Mouse (Mus musculus): ENCODE data around the gene Gm49383. TPM values are rescaled to one million over a fixed set of nuclear protein-coding genes. Genes with fewer than 3 reads are reported as not detected.

Gene Gm49383
- polyA plus RNA-seq, 1 experiment from 2014 or later, result 40.8 TPM

GRCm38 (mm10) chr12:69198164-69198535, 1.2 kb upstream of the Gm49383 start, which contains the start of gene Dnaaf2:
Dnaaf2 (minus strand) TSS chr12:69198429.
- peaks cover 34% of the 10 kb centered on the region for H3K36me3 ChIP-seq
- H3K9me3 ChIP-seq, result no peaks in the 10 kb centered on the region
- peak within 1 kb of the TSS; percentile 92 for H3K4me3 ChIP-seq (replicated peaks)
- H3K9ac ChIP-seq (replicated peaks), result peak within 1 kb of the TSS; percentile 86
- no peaks in the 10 kb centered on the region for H3K27me3 ChIP-seq
- peak within 1 kb of the TSS; percentile 95 for H3K4me2 ChIP-seq
- ATAC-seq (ENCODE audit: insufficient number of reproducible peaks, insufficient read depth, low FRiP score, low TSS enrichment, low read depth), result peak; percentile 32; the same call in 1 of the 2 replicates
- H3K4me1 ChIP-seq (replicated peaks), result peaks cover 22% of the 10 kb centered on the region
- WGBS, result 1% methylated on average over 18 of the region's 18 CpGs
- peak within 1 kb of the TSS; percentile 91 for H3K27ac ChIP-seq

- Histone ChIP-seq H3K27ac (peak overlapping the region; percentile 91), H3K4me3 (replicated peaks) (peak overlapping the region; percentile 92), H3K27me3 (no peaks in the 10 kb centered on the region), H3K9me3 (no peaks in the 10 kb centered on the region), H3K4me2 (peak overlapping the region; percentile 95), H3K9ac (replicated peaks) (peak overlapping the region; percentile 86), H3K36me3 (peaks cover 29% of the 10 kb centered on the region), H3K4me1 (replicated peaks) (peaks cover 22% of the 10 kb centered on the region)
- peak; percentile 79 for ATAC-seq (ENCODE audit: insufficient number of reproducible peaks, insufficient read depth, low FRiP score, low TSS enrichment, low read depth)
- WGBS, result under 1% methylated on average over 93 of the region's 94 CpGs
These were observed 667 bp upstream of the Gm49383 start for GRCm38 (mm10) chr12:69197378-69198163.

DNA sequence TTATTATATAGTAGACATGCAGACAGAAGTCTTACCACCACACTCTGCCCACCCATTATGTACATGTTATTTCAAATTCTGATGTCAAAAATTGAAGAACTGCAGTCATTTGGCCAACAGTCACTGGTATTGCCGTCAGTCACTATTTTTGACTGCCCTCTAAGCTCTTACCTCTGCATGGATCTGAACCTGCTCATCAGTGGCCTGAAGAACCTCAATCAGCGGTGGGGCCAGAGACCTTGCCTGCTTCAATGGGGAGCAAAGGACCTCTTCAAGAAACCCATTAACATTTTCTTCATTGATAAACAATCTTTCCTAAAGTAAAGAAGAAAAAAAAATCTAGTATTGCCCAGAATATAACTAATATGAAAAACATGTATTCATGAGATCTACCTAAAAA, 4.3 kb downstream of the Gm49383 start:
- no peak overlapping the region for H3K27ac ChIP-seq
- no peaks in the 10 kb centered on the region for H3K27me3 ChIP-seq
- H3K4me2 ChIP-seq, result no peak overlapping the region
- no peak for ATAC-seq (ENCODE audit: insufficient number of reproducible peaks, insufficient read depth, low FRiP score, low TSS enrichment, low read depth)
- peaks cover 7% of the 10 kb centered on the region; the same call in 1 of the 2 replicates for H3K4me1 ChIP-seq (replicated peaks)
- no peak overlapping the region for H3K4me3 ChIP-seq (replicated peaks)
- H3K9me3 ChIP-seq, result no peaks in the 10 kb centered on the region
- WGBS, result 93% methylated on average over 2 of the region's 2 CpGs
- peaks cover 38% of the 10 kb centered on the region for H3K36me3 ChIP-seq
- no peak overlapping the region for H3K9ac ChIP-seq (replicated peaks)

GRCm38 (mm10) chr12:69191396-69191795, 5.5 kb downstream of the Gm49383 start:
- H3K27ac ChIP-seq, result no peak overlapping the region
- peaks cover 44% of the 10 kb centered on the region for H3K36me3 ChIP-seq
- no peak overlapping the region for H3K4me2 ChIP-seq
- no peak for ATAC-seq (ENCODE audit: insufficient number of reproducible peaks, insufficient read depth, low FRiP score, low TSS enrichment, low read depth)
- no peak overlapping the region for H3K9ac ChIP-seq (replicated peaks)
- no peaks in the 10 kb centered on the region for H3K27me3 ChIP-seq
- WGBS, result 90% methylated on average over 5 of the region's 5 CpGs
- H3K4me3 ChIP-seq (replicated peaks), result no peak overlapping the region
- H3K4me1 ChIP-seq (replicated peaks), result peaks cover 7% of the 10 kb centered on the region; the same call in 1 of the 2 replicates
- no peaks in the 10 kb centered on the region for H3K9me3 ChIP-seq

- no peaks in the 10 kb centered on the region for H3K9me3 ChIP-seq
- H3K4me1 ChIP-seq (replicated peaks), result peaks cover 3% of the 10 kb centered on the region
- no peak overlapping the region for H3K9ac ChIP-seq (replicated peaks)
- no peak overlapping the region for H3K4me3 ChIP-seq (replicated peaks)
- no peaks in the 10 kb centered on the region for H3K27me3 ChIP-seq
- H3K36me3 ChIP-seq, result peaks cover 44% of the 10 kb centered on the region
- no peak overlapping the region for H3K4me2 ChIP-seq
- ATAC-seq (ENCODE audit: insufficient number of reproducible peaks, insufficient read depth, low FRiP score, low TSS enrichment, low read depth), result no peak
- H3K27ac ChIP-seq, result no peak overlapping the region
- WGBS, result 97% methylated on average over 1 of the region's 1 CpGs
These were observed 6.4 kb downstream of the Gm49383 start for GRCm38 (mm10) chr12:69190522-69190921.

DNA sequence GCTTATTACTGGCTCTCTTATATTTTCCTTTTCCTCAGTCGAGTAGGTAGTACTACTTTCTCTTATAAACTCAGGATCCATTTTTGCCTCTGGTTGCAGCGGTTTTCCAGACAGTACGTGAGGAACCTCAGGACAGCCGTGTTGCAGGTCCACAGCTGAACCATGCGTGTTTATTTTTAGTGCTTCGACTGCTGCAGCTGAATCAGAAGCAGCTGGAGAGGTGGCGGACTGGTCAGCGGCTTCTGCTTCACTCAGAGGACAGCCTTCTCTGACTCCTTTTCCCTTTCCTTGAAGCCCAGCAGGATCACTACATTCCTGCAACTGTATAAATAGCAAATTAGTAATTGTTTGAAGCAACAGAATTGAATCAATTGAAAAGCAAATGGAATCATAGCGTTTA, 6.8 kb downstream of the Gm49383 start:
- WGBS, result 91% methylated on average over 9 of the region's 9 CpGs
- ATAC-seq (ENCODE audit: insufficient number of reproducible peaks, insufficient read depth, low FRiP score, low TSS enrichment, low read depth), result no peak
- H3K9ac ChIP-seq (replicated peaks), result no peak overlapping the region
- no peak overlapping the region for H3K4me2 ChIP-seq
- peaks cover 7% of the 10 kb centered on the region for H3K4me1 ChIP-seq (replicated peaks)
- no peaks in the 10 kb centered on the region for H3K27me3 ChIP-seq
- H3K36me3 ChIP-seq, result peaks cover 44% of the 10 kb centered on the region
- no peak overlapping the region for H3K27ac ChIP-seq
- no peak overlapping the region for H3K4me3 ChIP-seq (replicated peaks)
- H3K9me3 ChIP-seq, result no peaks in the 10 kb centered on the region

GRCm38 (mm10) chr12:69186811-69187471, 10.0 kb downstream of the Gm49383 start:
- H3K4me3 ChIP-seq (replicated peaks), result no peak overlapping the region
- no peak overlapping the region for H3K9ac ChIP-seq (replicated peaks)
- peaks cover 46% of the 10 kb centered on the region for H3K36me3 ChIP-seq
- H3K9me3 ChIP-seq, result no peaks in the 10 kb centered on the region
- H3K27me3 ChIP-seq, result no peaks in the 10 kb centered on the region
- 73% methylated on average over 5 of the region's 5 CpGs for WGBS
- no peak overlapping the region for H3K4me2 ChIP-seq
- no peak overlapping the region for H3K27ac ChIP-seq
- H3K4me1 ChIP-seq (replicated peaks), result peaks cover 12% of the 10 kb centered on the region
- ATAC-seq (ENCODE audit: insufficient number of reproducible peaks, insufficient read depth, low FRiP score, low TSS enrichment, low read depth), result no peak

DNA sequence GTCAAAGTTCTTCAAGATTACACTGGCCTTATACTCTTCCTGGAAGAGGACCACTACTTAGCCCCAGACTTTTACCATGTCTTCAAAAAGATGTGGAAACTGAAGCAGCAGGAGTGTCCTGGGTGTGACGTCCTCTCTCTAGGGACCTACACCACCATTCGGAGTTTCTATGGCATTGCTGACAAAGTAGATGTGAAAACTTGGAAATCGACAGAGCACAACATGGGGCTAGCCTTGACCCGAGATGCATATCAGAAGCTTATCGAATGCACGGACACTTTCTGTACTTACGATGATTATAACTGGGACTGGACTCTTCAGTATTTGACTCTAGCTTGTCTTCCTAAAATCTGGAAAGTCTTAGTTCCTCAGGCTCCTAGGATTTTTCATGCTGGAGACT, 11.5 kb downstream of the Gm49383 start:
- Histone ChIP-seq H3K27ac (no peak overlapping the region), H3K9ac (replicated peaks) (peak overlapping the region; percentile 94; the same call in 1 of the 2 replicates), H3K4me3 (replicated peaks) (peak overlapping the region; percentile 91), H3K4me2 (peak overlapping the region; percentile 94), H3K9me3 (no peaks in the 10 kb centered on the region), H3K4me1 (replicated peaks) (peaks cover 12% of the 10 kb centered on the region), H3K36me3 (peaks cover 45% of the 10 kb centered on the region), H3K27me3 (no peaks in the 10 kb centered on the region)
- 80% methylated on average over 7 of the region's 7 CpGs for WGBS
- ATAC-seq (ENCODE audit: insufficient number of reproducible peaks, insufficient read depth, low FRiP score, low TSS enrichment, low read depth), result no peak

DNA sequence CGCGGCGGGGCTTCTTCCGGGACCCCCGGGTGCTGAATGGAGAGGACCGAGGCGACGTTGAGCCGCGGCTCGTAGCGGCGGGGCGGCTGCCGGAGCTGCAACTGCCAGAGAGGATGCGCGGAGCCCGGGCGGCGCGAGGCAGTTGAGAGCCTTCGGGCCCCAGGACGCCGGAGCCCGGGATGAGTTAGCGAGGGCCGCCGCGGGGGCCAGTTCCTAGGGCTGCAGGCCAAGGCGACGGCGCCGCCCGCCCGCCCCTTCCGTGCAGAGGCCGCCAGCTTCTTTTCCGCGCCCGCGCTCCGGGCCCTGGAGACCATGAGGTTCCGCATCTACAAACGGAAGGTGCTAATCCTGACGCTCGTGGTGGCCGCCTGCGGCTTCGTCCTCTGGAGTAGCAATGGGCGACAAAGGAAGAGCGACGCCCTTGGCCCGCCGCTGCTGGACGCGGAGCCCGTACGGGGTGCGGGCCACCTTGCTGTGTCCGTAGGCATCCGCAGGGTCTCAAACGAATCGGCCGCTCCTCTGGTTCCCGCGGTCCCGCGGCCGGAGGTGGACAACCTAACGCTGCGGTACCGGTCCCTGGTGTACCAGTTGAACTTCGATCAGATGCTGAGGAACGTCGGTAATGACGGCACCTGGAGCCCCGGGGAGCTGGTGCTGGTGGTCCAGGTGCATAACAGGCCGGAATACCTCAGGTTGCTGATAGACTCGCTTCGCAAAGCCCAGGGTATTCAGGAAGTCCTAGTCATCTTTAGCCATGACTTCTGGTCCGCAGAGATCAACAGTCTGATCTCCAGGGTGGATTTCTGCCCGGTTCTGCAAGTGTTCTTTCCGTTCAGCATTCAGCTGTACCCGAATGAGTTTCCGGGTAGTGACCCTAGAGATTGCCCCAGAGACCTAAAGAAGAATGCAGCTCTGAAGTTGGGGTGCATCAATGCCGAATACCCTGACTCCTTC, 12.3 kb downstream of the Gm49383 start:
- 3% methylated on average over 85 of the region's 86 CpGs for WGBS
- peaks cover 12% of the 10 kb centered on the region for H3K4me1 ChIP-seq (replicated peaks)
- H3K4me3 ChIP-seq (replicated peaks), result peak overlapping the region; percentile 91
- H3K27me3 ChIP-seq, result no peaks in the 10 kb centered on the region
- H3K27ac ChIP-seq, result peak overlapping the region; percentile 92
- H3K9me3 ChIP-seq, result no peaks in the 10 kb centered on the region
- ATAC-seq (ENCODE audit: insufficient number of reproducible peaks, insufficient read depth, low FRiP score, low TSS enrichment, low read depth), result peak; percentile 58
- peak overlapping the region; percentile 94 for H3K9ac ChIP-seq (replicated peaks)
- peaks cover 38% of the 10 kb centered on the region for H3K36me3 ChIP-seq
- H3K4me2 ChIP-seq, result peak overlapping the region; percentile 94

GRCm38 (mm10) chr12:69183583-69184308, 13.2 kb downstream of the Gm49383 start, which contains the start of the genes Rpl36al and Mgat2:
Rpl36al (minus strand) TSS chr12:69184083.
Mgat2 (plus strand) TSS chr12:69184157.
- WGBS, result under 1% methylated on average over 84 of the region's 84 CpGs
- Histone ChIP-seq H3K4me3 (replicated peaks) (peak within 1 kb of the TSS; percentile 91), H3K4me2 (peak within 1 kb of the TSS; percentile 94), H3K9ac (replicated peaks) (peak within 1 kb of the TSS; percentile 94), H3K36me3 (peaks cover 30% of the 10 kb centered on the region), H3K4me1 (replicated peaks) (peaks cover 12% of the 10 kb centered on the region), H3K9me3 (no peaks in the 10 kb centered on the region), H3K27ac (peak within 1 kb of the TSS; percentile 92), H3K27me3 (no peaks in the 10 kb centered on the region)
- ATAC-seq (ENCODE audit: insufficient number of reproducible peaks, insufficient read depth, low FRiP score, low TSS enrichment, low read depth), result peak; percentile 99

Measured in limb, embryonic 12.5 days (tissue).